Mouse (Mus musculus) kidney, adult 2 months (tissue): ENCODE results near the gene Gm45021.

Experiments used
- CTCF ChIP-seq: fragments of 200-500 bp; conservative IDR thresholded peaks from 2 replicates; pipeline ENCODE4 v1.5.1; 2011; ENCODE audit warnings: low read depth, mild to moderate bottlenecking, control low read depth, low read length, moderate library complexity, mixed read lengths; ENCODE audit not compliant: insufficient read depth, insufficient read length
- POLR2A ChIP-seq: fragments of 200-500 bp; IDR thresholded peaks from one replicate; pipeline ENCODE4 v1.6.1; 2011; ENCODE audit warnings: low read depth, low read length, control low read depth

- TF ChIP-seq POLR2A (no peak), CTCF (no peak)
These were observed 2.5 kb downstream of the Gm45021 start for GRCm38 (mm10) chr6:48591871-48592270.
